Mouse (Mus musculus): ENCODE measurements around the gene Plppr1. TPM values are rescaled to one million over a fixed set of nuclear protein-coding genes. Genes with fewer than 3 reads are reported as not detected.
A peak's percentile ranks its signal among the peaks of the same experiment; 100 is the strongest.

Gene Plppr1
- polyA plus RNA-seq, 1 experiment from 2014 or later, result 13.0 TPM

- WGBS, result 75% methylated on average over 5 of the region's 5 CpGs
- DNase-seq (ENCODE audit: low spot score), result no peak
Measured at GRCm38 (mm10) chr4:49211582-49211981, 152.5 kb downstream of the Plppr1 start.

GRCm38 (mm10) chr4:49212616-49213544 is 153.8 kb downstream of the Plppr1 start:
- H3K4me1 ChIP-seq (replicated peaks), result no peaks in the 10 kb centered on the region
- H3K27ac ChIP-seq, result no peak overlapping the region
- no peaks in the 10 kb centered on the region for H3K27me3 ChIP-seq (ENCODE audit: insufficient read depth, poor library complexity, severe bottlenecking)
- 83% methylated on average over 11 of the region's 11 CpGs for WGBS
- no peaks in the 10 kb centered on the region for H3K9me3 ChIP-seq
- DNase-seq (ENCODE audit: low spot score), result no peak
- H3K4me3 ChIP-seq, result no peak overlapping the region
- no peaks in the 10 kb centered on the region for H3K36me3 ChIP-seq

More at GRCm38 (mm10) chr4:49211582-49211981, 152.5 kb downstream of the Plppr1 start:
- H3K27me3 ChIP-seq (ENCODE audit: insufficient read depth, poor library complexity, severe bottlenecking), result no peaks in the 10 kb centered on the region
- H3K27ac ChIP-seq, result no peak overlapping the region
- H3K4me1 ChIP-seq (replicated peaks), result no peaks in the 10 kb centered on the region
- H3K9me3 ChIP-seq, result no peaks in the 10 kb centered on the region
- H3K4me3 ChIP-seq, result no peak overlapping the region
- no peaks in the 10 kb centered on the region for H3K36me3 ChIP-seq

- Histone ChIP-seq H3K4me1 (replicated peaks) (no peaks in the 10 kb centered on the region), H3K27ac (no peak overlapping the region), H3K4me3 (no peak overlapping the region), H3K27me3 (ENCODE audit: insufficient read depth, poor library complexity, severe bottlenecking) (no peaks in the 10 kb centered on the region), H3K36me3 (no peaks in the 10 kb centered on the region), H3K9me3 (no peaks in the 10 kb centered on the region)
- 76% methylated on average over 3 of the region's 3 CpGs for WGBS
- DNase-seq (ENCODE audit: low spot score), result no peak
Measured at GRCm38 (mm10) chr4:49214341-49214740, 155.3 kb downstream of the Plppr1 start.

- 90% methylated on average over 6 of the region's 6 CpGs for WGBS
- no peaks in the 10 kb centered on the region for H3K27me3 ChIP-seq (ENCODE audit: insufficient read depth, poor library complexity, severe bottlenecking)
- H3K9me3 ChIP-seq, result no peaks in the 10 kb centered on the region
- H3K4me1 ChIP-seq (replicated peaks), result no peaks in the 10 kb centered on the region
- no peak for DNase-seq (ENCODE audit: low spot score)
- H3K36me3 ChIP-seq, result no peaks in the 10 kb centered on the region
- H3K4me3 ChIP-seq, result no peak overlapping the region
- H3K27ac ChIP-seq, result no peak overlapping the region
Measured at GRCm38 (mm10) chr4:49223501-49223900, 164.4 kb downstream of the Plppr1 start.

- 74% methylated on average over 1 of the region's 1 CpGs for WGBS
- no peak for DNase-seq (ENCODE audit: low spot score)
- no peaks in the 10 kb centered on the region for H3K9me3 ChIP-seq
- no peaks in the 10 kb centered on the region for H3K36me3 ChIP-seq
- H3K27ac ChIP-seq, result no peak overlapping the region
- no peaks in the 10 kb centered on the region for H3K27me3 ChIP-seq (ENCODE audit: insufficient read depth, poor library complexity, severe bottlenecking)
- no peaks in the 10 kb centered on the region for H3K4me1 ChIP-seq (replicated peaks)
- no peak overlapping the region for H3K4me3 ChIP-seq
Measured at GRCm38 (mm10) chr4:49225021-49225420, 165.9 kb downstream of the Plppr1 start.

GRCm38 (mm10) chr4:49232206-49233031 is 173.3 kb downstream of the Plppr1 start:
- 50% methylated on average over 11 of the region's 11 CpGs for WGBS
- no peak overlapping the region for H3K4me3 ChIP-seq
- peaks cover 25% of the 10 kb centered on the region for H3K27me3 ChIP-seq (ENCODE audit: insufficient read depth, poor library complexity, severe bottlenecking)
- no peaks in the 10 kb centered on the region for H3K9me3 ChIP-seq
- no peak overlapping the region for H3K27ac ChIP-seq
- peaks cover 12% of the 10 kb centered on the region for H3K4me1 ChIP-seq (replicated peaks)
- peak; percentile 6 for DNase-seq (ENCODE audit: low spot score)
- no peaks in the 10 kb centered on the region for H3K36me3 ChIP-seq

- DNase-seq (ENCODE audit: low spot score), result no peak
- Histone ChIP-seq H3K36me3 (no peaks in the 10 kb centered on the region), H3K4me1 (replicated peaks) (peaks cover 12% of the 10 kb centered on the region), H3K27ac (no peak overlapping the region), H3K4me3 (no peak overlapping the region), H3K9me3 (no peaks in the 10 kb centered on the region), H3K27me3 (ENCODE audit: insufficient read depth, poor library complexity, severe bottlenecking) (peaks cover 28% of the 10 kb centered on the region)
- WGBS, result 44% methylated on average over 3 of the region's 3 CpGs
Measured at GRCm38 (mm10) chr4:49233032-49233406, 173.9 kb downstream of the Plppr1 start.

GRCm38 (mm10) chr4:49238111-49238510 is 179.0 kb downstream of the Plppr1 start:
- Histone ChIP-seq H3K27me3 (ENCODE audit: insufficient read depth, poor library complexity, severe bottlenecking) (peaks cover 30% of the 10 kb centered on the region), H3K4me1 (replicated peaks) (peaks cover under 1% of the 10 kb centered on the region; the same call in 1 of the 2 replicates), H3K9me3 (no peaks in the 10 kb centered on the region), H3K36me3 (no peaks in the 10 kb centered on the region), H3K4me3 (no peak overlapping the region), H3K27ac (no peak overlapping the region)
- 88% methylated on average over 4 of the region's 4 CpGs for whole genome bisulfite sequencing
- no peak for DNase-seq (ENCODE audit: low spot score)

GRCm38 (mm10) chr4:49239451-49239850 is 180.4 kb downstream of the Plppr1 start:
- H3K4me3 ChIP-seq, result no peak overlapping the region
- no peaks in the 10 kb centered on the region for H3K4me1 ChIP-seq (replicated peaks)
- H3K36me3 ChIP-seq, result no peaks in the 10 kb centered on the region
- peaks cover 30% of the 10 kb centered on the region for H3K27me3 ChIP-seq (ENCODE audit: insufficient read depth, poor library complexity, severe bottlenecking)
- 90% methylated on average over 5 of the region's 5 CpGs for WGBS
- DNase-seq (ENCODE audit: low spot score), result no peak
- H3K27ac ChIP-seq, result no peak overlapping the region
- H3K9me3 ChIP-seq, result no peaks in the 10 kb centered on the region

GRCm38 (mm10) chr4:49244791-49245190 is 185.7 kb downstream of the Plppr1 start:
- WGBS, result 90% methylated on average over 5 of the region's 5 CpGs
- no peaks in the 10 kb centered on the region for H3K9me3 ChIP-seq
- no peaks in the 10 kb centered on the region for H3K4me1 ChIP-seq (replicated peaks)
- H3K27ac ChIP-seq, result no peak overlapping the region
- H3K36me3 ChIP-seq, result no peaks in the 10 kb centered on the region
- no peak for DNase-seq (ENCODE audit: low spot score)
- no peak overlapping the region for H3K4me3 ChIP-seq
- no peaks in the 10 kb centered on the region for H3K27me3 ChIP-seq (ENCODE audit: insufficient read depth, poor library complexity, severe bottlenecking)

GRCm38 (mm10) chr4:49245274-49245673 is 186.2 kb downstream of the Plppr1 start:
- Histone ChIP-seq H3K9me3 (no peaks in the 10 kb centered on the region), H3K27ac (no peak overlapping the region), H3K36me3 (no peaks in the 10 kb centered on the region), H3K4me1 (replicated peaks) (no peaks in the 10 kb centered on the region), H3K4me3 (no peak overlapping the region), H3K27me3 (ENCODE audit: insufficient read depth, poor library complexity, severe bottlenecking) (no peaks in the 10 kb centered on the region)
- 83% methylated on average over 2 of the region's 2 CpGs for WGBS
- no peak for DNase-seq (ENCODE audit: low spot score)

GRCm38 (mm10) chr4:49251262-49251661 is 192.2 kb downstream of the Plppr1 start:
- Histone ChIP-seq H3K9me3 (no peaks in the 10 kb centered on the region), H3K27ac (no peak overlapping the region), H3K4me3 (no peak overlapping the region), H3K27me3 (ENCODE audit: insufficient read depth, poor library complexity, severe bottlenecking) (no peaks in the 10 kb centered on the region), H3K4me1 (replicated peaks) (no peaks in the 10 kb centered on the region), H3K36me3 (no peaks in the 10 kb centered on the region)
- DNase-seq (ENCODE audit: low spot score), result no peak
- 26% methylated on average over 3 of the region's 3 CpGs for WGBS

GRCm38 (mm10) chr4:49252169-49252568 is 193.1 kb downstream of the Plppr1 start:
- Histone ChIP-seq H3K4me3 (no peak overlapping the region), H3K27me3 (ENCODE audit: insufficient read depth, poor library complexity, severe bottlenecking) (no peaks in the 10 kb centered on the region), H3K36me3 (no peaks in the 10 kb centered on the region), H3K4me1 (replicated peaks) (no peaks in the 10 kb centered on the region), H3K27ac (no peak overlapping the region), H3K9me3 (no peaks in the 10 kb centered on the region)
- 89% methylated on average over 3 of the region's 3 CpGs for WGBS
- no peak for DNase-seq (ENCODE audit: low spot score)
